Mouse (Mus musculus) frontal cortex, adult (tissue): ENCODE results near the gene Ssty1.
"Not testable (repeated sequence)": the region's sequence is repeated elsewhere in the genome, so short reads cannot be mapped to it uniquely, and the experiment has no call there.

ENCODE experiments used
- ATAC-seq: cut with Nextera tagmentation; 2 replicates; pipeline ENCODE4 v1.9.2; 2017; ENCODE audit warnings: mild to moderate bottlenecking, moderate library complexity, mixed read lengths; ENCODE audit not compliant: low TSS enrichment

The Ssty1 gene

DNA sequence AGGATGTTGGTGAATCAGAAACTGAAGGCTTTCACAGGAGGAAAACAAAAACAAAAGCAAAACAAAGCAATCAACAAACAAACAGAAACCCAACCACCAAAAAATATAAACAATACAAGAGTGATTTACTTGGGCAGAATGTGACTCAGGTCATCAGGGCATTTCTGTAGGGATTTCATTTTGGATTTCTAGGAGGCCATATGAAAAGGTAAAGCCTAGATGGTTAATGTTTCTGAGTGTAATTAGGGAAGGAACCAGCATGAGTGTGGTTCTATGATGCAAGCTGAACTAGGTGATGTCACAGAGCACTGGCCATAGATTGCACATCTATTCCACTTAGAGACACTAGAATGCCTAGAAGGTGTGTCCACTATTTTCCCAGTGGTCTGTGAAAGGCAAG, at the start of gene Ssty1:
TSS of gene Ssty1 (plus strand) at position 301 of the 400 bp plus-strand sequence.
- not testable (repeated sequence) for ATAC-seq

DNA sequence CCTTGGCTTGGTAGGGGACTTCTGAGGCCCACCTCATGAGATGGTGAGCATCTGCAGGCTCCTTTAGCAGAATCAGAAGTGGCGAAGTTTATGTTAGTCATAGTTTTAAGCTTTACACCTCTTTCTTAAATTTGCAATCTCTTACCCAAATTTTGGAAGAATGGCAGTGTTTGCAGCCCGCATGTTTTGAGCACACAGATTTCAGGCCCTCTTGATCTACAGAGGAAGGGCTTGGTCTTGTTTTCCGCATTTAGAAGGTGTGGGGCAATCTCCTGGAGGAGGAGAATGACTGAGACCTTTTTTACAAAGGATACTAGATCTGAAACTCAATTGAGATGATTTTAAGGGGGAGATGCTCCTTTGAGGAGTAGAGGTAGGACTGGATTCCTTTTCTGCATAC, 27.2 kb upstream of the Ssty1 start, which contains the start of gene Gm21764:
TSS of gene Gm21764 (minus strand) at position 101 of the 400 bp plus-strand sequence.
- not testable (repeated sequence) for ATAC-seq
